Mouse (Mus musculus) liver, embryonic 14.5 days (tissue): Measurements from ENCODE around the gene 2310022A10Rik.

Experiments used
- CTCF ChIP-seq: IDR thresholded peaks from 2 replicates; pipeline ENCODE4 v1.5.1; 2016; ENCODE audit warnings: antibody characterized with exemption, low read depth, control low read depth
- EP300 ChIP-seq: IDR thresholded peaks from 2 replicates; pipeline ENCODE4 v1.6.1; 2016; ENCODE audit warnings: antibody characterized with exemption, low read depth

- TF ChIP-seq CTCF (peak; percentile 72), EP300 (no peak)
Observed at GRCm38 (mm10) chr7:27520104-27520503, 32.9 kb upstream of the 2310022A10Rik start.
